Mouse (Mus musculus) adrenal gland, adult 2 months (tissue): ENCODE results near the gene Fars2. TPM values are rescaled to one million over a fixed set of nuclear protein-coding genes. Genes with fewer than 3 reads are reported as not detected.
"Not testable (repeated sequence)": the region's sequence is repeated elsewhere in the genome, so short reads cannot be mapped to it uniquely, and the experiment has no call there.

ENCODE experiments used
- DNase-seq: peaks from one replicate; pipeline ENCODE4 v3.0.0; 2021
- polyA plus RNA-seq: library from polyadenylated mRNA; depleted of rRNA; stranded (reverse); fragments of >200 nt; gene quantifications from 2 replicates; pipeline ENCODE4 v1.2.3, GENCODE M21; 2012
- total RNA-seq, 2 experiments: library from RNA; stranded (reverse); gene quantifications; 2 replicates each; pipeline ENCODE4 v1.2.3; 2021

The Fars2 gene
- total and polyA plus RNA-seq, 3 experiments: 73.5 to 121 (median 87.8) TPM

DNA sequence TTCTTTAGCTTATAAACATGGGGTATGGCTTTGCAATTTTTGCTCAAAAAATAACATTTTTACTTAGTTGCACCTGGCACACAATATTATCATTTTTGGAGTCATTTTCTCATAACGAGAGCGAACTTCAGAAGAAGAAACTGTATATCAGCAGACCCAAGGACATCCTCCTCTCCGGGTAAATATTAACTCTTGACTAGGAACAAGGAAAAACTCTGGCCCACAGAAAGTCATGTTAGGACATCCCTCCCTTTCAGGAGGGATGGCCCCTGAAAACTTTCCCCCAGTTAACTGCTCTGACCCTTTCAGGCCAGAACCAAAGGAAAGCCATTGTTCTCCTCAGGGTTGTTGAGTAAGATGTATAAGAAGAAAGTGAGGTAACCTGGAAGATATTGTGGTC, 348.9 kb downstream of the Fars2 start:
- not testable (repeated sequence) for DNase-seq

DNA sequence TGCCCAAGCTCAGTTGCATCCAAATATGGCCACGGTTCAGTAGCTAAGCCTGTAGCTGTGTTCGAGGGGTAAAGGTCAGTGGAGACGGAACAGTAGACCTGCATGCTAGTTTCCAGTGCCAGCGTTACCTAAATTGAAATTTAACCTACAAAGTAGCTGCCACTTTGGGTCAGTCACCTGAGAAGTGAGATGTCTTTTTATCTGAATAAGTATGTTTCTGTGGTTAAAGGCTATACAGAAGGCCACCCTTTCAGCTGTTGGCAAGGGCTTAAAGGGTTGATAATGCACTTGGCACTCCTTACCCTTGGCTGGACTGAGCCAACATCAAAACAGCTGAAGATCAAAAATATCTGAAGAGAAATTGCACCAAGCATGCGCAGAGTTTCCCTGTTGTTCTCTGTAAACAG, 349.3 kb downstream of the Fars2 start:
- DNase-seq: peak; percentile 37

DNA sequence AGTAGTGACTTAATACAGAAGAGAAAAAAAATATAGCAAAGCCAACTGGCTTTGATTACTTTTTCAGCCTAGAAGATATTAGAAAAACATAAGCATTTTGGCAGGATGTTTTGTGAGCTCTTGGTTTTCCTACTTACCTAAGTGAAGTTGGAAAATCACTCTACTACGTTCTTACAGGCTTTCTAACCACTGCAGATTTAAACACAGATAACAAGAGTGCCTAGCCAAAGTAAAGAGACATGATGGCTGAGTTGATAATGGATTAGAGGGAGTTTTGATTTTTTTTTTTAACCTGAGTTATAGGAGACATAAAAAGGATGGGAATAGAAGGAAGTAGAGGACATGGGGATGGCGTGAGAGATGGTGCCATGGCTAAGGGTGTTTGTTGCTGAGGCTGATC, 350.6 kb downstream of the Fars2 start:
- DNase-seq: no peak

DNA sequence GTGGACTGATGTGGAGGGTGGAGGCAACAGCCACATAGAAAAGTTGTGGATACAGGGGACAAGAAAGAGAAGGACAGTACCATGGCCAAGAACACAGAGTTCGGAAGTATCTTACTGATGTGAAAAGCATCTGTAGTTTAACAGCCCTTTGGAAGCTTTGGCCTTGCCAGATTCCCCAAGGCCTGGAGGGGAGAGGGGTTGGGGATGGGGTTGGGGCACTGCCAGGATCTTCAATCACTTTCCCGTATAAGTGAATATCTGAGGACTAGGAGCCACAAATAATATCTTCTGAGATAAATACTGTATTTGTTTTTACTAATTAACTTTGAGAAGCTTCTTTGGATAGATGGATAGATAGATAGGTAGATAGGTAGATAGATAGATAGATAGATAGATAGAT, 351.8 kb downstream of the Fars2 start:
- DNase-seq: peak; percentile 14

DNA sequence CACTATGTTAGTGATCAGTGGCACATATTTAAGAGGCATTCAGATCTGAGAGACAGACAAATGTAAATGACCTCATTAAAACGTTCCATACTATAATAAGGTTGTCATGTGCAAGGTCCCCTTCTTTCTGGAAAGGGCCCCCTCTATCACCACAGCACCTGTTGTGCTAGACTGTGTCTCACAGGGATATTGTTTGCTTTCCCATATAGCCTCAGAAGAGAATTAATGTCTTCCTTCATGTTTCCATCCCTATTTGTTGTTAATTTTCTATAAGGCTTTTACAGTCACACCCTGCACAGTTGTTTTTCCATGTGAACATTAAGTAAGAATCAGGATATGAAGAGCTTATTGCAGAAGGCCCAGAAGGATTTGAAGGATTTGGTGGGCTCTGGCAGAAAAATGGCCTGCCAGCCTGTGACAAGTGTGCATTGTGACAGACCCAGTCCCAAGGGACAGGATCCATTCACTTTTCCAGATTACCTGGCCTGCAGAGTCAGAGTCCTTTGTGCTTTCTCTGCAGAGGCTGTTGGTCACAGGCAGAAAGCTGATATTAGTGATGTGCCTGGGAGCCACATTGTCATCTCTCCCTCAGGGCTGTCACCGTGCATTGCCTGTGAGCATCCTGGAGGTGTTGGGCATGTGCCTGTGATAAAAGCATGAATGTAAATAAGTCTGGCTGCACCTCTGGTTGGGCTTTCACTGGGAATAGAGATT, 352.4 kb downstream of the Fars2 start:
- no peak for DNase-seq

DNA sequence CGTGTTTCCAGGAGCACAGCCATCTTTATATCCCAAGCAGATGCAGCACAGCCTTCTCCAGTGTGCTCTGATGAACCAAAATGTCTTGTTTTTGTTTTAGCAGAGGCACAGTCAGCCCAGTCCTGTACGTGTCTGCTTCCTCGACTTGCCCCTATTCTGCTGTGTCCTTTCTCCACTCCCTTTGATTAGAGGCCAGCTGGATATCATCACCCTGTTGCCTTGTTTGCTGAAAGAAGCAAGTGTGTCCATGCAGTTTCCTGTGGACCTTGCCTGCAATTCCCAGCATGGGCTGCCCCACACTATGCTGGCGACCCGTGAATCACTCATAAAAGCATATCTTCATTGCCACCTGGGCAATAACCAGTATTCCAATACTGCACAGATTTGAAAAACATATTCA, 360.4 kb downstream of the Fars2 start:
- DNase-seq: no peak

DNA sequence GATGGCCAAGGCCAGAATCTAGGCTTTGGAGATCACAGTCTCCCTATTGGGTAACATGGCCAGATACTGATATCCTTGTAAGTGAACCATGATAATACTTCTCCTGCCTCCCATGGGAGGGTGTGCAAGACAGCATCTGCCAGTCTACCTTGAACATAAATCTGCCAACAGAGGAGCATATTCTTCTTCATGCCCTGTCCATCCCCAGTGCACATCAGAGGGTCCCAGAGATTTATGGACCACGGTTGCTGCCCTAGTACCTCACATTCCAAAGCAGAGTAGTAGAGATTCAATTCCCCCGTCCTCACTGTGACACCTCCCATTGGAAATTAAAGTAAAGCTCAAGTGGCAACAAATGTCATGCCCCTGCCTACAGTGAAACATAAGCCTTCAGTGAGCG, 361.0 kb downstream of the Fars2 start:
- DNase-seq: no peak

DNA sequence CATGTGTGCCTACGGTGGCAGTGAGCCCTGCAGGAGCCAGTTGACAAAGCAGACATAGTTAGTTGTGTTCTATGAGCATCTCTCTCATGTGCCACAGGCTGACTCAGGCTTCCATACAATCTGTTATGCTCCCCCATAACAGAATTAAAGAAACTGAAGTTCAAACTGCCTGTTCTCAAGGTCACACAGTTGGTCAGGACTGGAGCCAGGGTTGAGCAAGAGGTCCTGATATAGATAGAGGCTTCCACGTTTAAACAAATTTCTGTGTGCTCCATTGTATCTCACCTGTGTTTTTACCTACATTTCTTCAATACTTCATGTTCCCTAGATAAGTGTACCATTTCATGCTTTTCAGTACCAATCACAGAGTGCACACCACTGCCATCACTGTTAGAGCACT, 362.9 kb downstream of the Fars2 start:
- no peak for DNase-seq

DNA sequence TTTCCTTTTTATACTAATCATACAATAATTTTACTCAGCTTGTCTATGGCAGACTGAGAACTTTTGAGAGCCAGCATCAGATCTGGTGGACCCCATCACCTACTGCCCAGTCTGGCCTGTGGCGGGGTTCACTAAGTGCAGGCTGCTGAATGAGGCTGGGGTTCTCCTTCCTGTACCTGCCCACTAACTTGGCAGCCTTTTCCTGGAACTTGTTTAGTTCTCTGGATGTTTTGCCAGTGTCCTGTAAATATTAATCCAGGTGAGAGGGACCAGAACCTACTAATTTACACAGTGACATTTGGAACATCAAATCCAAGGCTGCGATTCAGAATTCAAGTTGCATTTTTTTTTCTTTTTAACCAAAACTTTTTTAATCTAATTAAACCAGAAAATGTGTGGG, 367.2 kb downstream of the Fars2 start:
- no peak for DNase-seq

DNA sequence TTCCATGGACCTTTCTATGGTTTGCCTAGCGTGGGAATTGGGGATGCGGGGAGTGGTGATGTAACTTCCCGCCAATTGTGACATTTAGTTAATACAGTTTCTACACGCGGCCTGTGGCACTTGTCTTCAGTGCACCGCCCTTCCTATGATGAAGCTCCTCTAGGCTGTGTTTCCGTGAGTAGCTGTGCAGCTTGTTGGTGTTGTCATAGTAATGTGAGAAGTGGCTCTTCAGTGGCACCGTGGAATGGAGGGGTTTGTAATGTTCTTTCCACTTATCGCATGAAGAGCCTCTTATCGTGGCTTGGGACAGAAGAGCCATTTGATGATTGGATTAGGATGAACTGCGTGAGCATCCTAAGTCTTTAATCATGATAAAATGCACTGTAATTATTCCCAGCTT, 369.5 kb downstream of the Fars2 start:
- no peak for DNase-seq

DNA sequence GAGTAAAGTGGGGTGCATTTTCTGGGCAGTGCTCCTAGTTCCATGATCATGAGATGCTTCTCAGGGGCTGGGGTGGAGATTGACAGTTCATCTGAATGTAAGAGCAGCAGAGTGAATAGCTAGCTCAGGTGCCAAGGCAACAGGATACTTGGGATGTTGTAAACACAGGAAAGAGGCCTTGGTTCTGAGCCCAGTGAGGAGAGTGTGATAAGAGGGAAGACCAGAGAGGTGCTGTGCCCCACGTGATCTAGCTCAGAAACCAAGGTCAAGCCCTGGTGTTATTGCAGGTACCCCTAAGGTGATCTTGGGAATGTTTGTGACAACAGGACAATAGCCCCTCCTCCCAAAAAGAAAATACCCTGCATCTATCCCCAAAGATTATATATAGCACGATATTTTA, 372.2 kb downstream of the Fars2 start:
- no peak for DNase-seq

DNA sequence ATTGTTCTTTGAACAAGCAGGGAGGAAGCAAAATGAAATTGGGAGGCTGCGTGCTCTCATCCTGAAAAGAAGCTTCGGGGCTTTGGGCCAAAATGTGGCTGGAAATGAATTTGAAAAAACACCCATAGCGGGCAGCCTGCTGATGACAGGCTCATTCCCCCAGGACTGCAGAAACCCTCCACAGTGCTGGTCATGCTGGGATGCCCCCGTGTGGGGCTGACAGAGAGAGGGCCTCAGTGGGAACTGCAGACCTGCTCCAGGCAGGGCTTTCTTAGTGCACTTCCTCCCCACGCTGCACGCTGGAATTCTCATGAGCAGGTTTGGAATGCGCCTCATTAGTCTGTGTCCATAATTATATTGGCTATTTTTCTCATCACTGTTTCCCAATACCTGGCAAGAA, 373.4 kb downstream of the Fars2 start:
- no peak for DNase-seq

DNA sequence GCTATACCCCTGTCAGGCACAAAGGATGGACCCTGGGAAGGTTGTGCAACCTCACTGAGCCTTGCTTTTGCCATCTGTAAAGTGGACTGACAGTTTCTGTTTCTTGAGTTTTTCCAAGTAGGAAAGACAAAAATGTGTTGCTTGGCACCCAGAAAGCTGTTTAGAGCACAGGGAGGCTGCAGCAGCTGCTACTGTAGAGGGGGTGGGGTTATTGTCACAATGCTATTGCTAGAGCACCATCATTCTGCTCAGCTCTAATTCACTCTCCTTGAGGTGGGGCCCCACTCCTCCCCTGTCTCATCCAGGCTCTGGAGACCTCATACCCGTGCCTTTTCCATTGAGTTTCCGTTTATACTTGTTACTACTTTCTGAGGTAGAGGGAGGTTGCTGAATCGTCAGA, 375.2 kb downstream of the Fars2 start:
- no peak for DNase-seq

DNA sequence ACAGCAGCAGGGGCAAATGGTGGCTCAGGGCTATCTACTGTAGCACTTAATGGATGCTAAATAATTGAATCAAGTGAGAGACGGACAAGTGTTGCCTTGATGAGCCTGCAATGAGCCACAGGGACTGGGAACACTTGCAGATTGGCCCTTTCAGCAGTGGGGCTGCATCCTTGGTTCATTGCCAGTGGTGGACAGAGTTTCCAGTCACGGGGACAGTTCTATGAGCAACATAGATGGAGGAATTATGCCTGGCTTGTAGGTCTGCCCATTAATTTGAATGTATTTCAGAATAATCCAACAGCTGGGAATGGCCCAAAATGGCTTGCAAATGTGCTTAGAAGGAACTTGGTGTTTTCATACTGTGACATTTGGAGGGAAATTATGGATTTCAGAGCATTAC, 376.1 kb downstream of the Fars2 start:
- no peak for DNase-seq

DNA sequence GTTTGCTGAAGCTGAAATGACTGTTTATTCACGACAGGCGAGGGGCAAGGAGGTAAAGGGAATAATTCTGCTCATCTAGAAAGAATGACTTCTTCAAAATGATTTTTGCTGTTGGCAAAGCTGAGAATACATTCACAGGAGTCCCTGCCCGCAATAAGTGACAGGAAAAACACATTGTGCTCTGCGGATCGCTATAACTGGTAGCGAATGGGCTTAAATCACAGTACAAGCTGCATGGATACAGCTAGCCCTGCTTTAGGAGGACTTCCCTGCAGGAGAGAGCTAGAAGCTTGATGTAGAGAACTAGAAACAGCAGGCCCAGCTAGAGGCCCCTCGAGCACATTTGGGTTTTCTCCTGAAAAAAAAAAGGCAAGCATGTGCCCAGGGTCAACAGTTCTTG, 376.6 kb downstream of the Fars2 start:
- DNase-seq: no peak

DNA sequence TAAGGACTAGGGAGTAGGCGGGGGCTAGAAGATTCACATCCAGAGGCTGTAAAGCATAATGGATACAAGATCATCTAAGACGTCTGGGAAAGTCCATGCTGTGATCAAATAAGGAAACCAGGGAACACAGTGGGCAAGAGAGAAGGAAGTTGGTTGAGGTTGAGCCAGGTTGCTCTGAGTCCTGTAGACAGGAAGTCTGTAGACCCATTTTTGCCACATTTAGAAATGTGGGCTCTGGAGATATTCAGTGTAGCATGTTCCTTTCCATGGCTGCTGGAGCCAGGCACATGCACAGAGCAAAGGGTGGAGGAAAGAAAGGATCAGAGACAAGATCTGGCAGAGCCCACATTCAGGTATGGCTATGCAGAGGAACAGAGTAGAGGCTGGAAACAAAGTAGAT, 378.8 kb downstream of the Fars2 start:
- DNase-seq: no peak

DNA sequence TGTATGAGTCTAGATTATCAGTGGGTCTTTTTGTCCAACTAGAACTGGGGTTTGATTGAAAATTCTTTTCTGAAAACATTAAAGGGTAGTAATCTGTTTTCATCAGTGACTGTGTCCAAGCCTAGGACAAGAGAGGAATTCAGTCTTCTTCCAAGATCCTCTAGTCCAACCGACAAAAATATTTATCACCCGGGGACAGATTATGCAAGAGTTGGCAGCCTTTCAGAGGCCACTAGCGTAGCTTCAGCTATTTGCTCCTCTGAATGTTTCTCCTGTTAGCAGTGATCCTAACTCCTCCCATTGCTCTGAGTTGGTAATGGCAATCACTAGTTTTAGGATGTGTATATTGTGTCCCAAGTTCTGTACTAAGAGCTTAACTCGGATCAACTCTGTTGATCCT, 380.1 kb downstream of the Fars2 start:
- DNase-seq: peak; percentile 87

DNA sequence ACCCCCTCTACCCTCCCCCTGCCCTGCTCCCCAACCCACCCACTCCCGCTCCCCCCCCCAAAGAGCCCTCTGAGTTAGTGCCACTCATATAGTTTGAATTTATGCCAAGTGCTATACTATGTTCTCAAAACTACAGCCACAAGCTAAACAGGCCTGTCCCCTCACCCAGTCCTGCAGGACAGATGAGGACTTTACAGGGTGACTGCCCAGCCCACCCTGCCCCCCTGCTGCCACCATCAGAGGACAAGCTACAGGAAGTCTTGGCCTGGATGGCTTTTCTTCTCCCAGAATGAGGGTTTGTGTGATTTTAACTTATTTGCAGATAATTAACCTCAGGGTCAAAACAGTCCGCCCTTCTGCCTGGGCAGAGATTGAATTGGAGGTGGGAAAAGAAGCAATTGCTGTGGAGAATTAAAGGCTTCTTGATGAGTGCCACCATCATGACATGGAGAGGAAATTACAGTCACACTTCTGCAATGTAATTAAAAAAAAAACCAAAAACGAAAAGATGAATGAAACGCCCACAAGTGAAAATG, 383.2 kb downstream of the Fars2 start:
- no peak for DNase-seq

DNA sequence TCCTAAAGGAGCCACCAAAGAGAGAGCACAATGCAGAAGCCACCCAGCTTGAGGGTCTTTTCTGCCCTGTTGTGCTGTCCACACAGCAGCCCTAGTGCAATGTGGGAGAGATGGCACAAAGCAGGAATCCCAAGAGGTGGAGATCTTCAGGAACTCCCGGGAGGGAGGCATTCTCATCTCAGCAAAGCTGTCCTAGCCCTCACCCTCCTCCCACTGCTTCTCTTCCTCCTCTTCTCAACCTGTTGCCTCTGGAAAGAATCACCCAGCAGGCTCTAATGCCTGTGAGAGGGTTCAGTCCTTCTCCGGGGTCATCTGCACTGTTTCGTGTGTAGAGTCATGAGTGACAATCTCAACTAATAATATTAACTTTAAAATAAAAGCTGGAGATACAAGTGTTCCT, 386.3 kb downstream of the Fars2 start:
- DNase-seq: no peak

DNA sequence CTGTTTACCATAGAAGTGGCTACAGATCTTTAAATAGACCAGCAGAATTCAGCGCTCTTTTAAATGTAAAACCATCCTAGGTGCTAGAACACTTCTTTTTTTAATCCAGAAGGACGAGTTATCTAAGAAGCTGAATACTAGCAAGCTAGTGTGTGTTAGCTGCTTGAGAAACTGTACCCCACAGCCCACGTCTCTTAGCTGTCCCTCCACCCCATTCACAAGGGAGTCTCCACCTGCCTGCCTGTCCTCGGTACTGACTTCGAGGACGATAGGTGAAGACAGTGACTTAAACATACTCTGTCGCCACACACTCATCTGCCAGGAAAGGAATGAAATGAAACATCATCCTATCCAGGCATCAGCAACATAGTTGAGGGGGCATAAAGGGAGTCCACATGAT, 386.8 kb downstream of the Fars2 start:
- no peak for DNase-seq

DNA sequence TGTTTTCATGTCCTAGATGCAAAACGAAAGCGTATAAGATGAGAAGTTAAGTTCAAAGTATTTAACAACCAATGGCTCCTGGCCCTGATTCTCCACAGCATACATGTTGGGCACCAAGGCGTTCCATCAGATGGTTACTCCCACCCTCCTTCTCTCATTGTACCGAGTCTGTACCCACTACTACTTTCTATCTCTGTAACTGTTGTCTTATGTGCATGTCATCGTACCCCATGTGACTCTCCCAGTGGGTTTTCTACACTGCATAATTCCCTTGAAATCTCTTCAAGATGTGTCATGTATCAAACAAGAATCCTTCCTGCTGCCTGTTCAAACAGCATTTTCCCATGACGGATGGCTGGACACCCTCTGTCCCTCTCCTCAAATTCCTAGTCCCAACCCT, 388.5 kb downstream of the Fars2 start:
- DNase-seq: no peak

DNA sequence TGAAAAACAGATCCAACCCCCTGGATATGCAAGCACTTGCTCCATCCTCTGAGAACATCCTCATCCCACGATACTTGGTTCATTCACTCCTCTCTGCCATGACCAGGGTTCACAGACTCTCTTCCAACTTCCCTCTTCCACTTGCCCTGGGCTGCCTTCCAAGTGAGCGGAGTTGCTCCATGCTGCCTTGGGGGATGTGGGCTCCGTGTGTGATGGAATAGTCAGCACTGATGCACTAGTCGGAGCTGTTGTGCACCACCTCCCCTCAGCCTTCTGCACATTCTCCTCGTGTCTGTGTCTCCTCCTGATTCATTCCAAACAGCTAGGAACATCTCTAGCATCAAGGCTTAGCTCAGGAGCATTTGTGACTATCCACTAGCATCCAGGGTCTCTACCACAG, 389.1 kb downstream of the Fars2 start:
- no peak for DNase-seq

DNA sequence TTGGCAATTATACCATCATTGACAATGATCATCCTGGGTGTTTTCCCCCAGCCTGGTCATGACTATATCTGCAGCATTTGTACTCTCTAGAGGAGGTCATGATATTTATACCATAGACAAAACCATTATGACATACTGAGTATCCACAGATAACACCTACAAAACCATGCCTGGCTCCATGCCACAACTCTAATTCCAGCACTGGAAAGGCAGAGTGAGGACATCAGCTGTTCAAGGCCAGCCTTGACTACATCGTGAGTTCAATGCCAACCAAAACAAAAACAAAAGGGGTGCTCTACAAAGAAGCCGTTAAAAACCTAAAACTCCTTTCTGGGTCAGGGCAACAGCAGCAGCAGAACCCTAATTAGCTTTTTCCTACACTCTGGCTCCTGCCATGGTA, 392.9 kb downstream of the Fars2 start:
- DNase-seq: peak; percentile 64

DNA sequence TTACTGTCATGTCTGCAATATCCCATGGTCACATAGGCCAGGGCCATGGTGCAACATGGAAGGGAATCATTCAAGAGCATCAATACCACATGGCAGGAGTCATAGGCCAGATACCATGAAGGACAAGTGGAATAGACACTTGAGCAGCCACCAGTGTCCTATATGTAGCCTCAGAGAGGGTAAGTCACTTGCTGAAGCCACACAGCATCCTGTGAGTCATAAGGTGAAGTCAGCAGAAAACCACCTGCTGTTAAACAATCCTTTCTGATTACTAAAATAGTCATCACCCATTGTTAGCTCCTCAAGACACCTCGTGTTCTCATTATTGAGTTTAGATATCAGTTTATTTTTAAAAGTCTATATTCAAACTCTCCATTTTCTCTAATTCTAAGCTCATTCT, 395.9 kb downstream of the Fars2 start:
- DNase-seq: no peak

DNA sequence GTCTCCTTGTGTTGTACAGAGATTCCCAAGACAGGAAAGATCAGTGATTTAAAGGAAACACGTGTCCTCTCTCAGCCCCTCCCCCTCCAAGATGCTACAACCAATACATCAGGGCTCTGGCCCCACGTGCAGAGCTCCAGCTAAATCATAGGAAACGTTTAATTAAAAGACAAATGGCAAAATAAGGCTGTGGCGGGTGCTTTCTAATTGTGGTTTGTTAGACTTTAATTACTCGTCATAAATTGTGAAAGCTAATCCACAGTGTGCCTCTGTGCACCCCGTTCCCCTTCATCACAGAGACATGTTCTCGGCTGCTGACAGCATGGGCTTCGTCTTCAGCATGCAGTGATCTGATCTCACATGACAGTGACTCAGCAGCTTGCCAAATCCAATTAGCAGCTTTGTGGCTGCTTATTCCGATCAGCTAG, 400.9 kb downstream of the Fars2 start:
- no peak for DNase-seq
